Mouse (Mus musculus) hindbrain, embryonic 16.5 days (tissue): Measurements from ENCODE around the gene Tbxa2r. TPM values are rescaled to one million over a fixed set of nuclear protein-coding genes. Genes with fewer than 3 reads are reported as not detected.

ENCODE experiments used
- ATAC-seq: fragments of 200-750 bp; cut with Nextera tagmentation; 2 replicates; pipeline ENCODE4 v1.8.0; 2017; ENCODE audit warnings: moderate TSS enrichment, moderate library complexity
- H3K27ac ChIP-seq: fragments of 300-500 bp; sonication (generic); 2 replicates; pipeline ENCODE4 v1.5.1; 2014; ENCODE audit warnings: low read depth, mild to moderate bottlenecking, control low read depth, low read length, moderate library complexity
- H3K27me3 ChIP-seq: fragments of 300-500 bp; sonication (generic); replicated peaks from 2 replicates; pipeline ENCODE4 v1.6.1; 2014; ENCODE audit warnings: low read length; ENCODE audit not compliant: control insufficient read depth, insufficient read depth
- H3K36me3 ChIP-seq: fragments of 300-500 bp; sonication (generic); 2 replicates; pipeline ENCODE4 v1.6.1; 2014; ENCODE audit warnings: mild to moderate bottlenecking, low read length, moderate library complexity, mixed read lengths; ENCODE audit not compliant: control insufficient read depth, insufficient read depth
- H3K4me1 ChIP-seq: fragments of 300-500 bp; sonication (generic); 2 replicates; pipeline ENCODE4 v1.6.1; 2014; ENCODE audit warnings: low read depth, low read length; ENCODE audit not compliant: control insufficient read depth, insufficient read depth
- H3K4me2 ChIP-seq: fragments of 300-500 bp; sonication (generic); 2 replicates; pipeline ENCODE4 v1.6.1; 2014; ENCODE audit warnings: mild to moderate bottlenecking, low read length, control low read depth, moderate library complexity
- H3K4me3 ChIP-seq: fragments of 300-500 bp; sonication (generic); 2 replicates; pipeline ENCODE4 v1.5.1; 2014; ENCODE audit warnings: mild to moderate bottlenecking, low read length, control low read depth, moderate library complexity
- H3K9ac ChIP-seq: fragments of 300-500 bp; sonication (generic); 2 replicates; pipeline ENCODE4 v1.6.1; 2014; ENCODE audit warnings: low read depth, mild to moderate bottlenecking, control low read depth, low read length, moderate library complexity
- H3K9me3 ChIP-seq: fragments of 300-500 bp; sonication (generic); 2 replicates; pipeline ENCODE4 v1.6.1; 2014; ENCODE audit warnings: mild to moderate bottlenecking, low read length, moderate library complexity; ENCODE audit not compliant: control insufficient read depth
- WGBS: fragments of 180-500 bp; shearing (Covaris S2); extraction: QIAGEN DNeasy Blood & Tissue Kit; methylation state at CpG from one replicate; pipeline ENCODE4 v1.1.7; 2014; 5-methylcytosine and 5-hydroxymethylcytosine counted together
- polyA plus RNA-seq: library from polyadenylated mRNA; unstranded; fragments of >200 nt; fragmentation: Nextera tagmentation; extraction: Ambion mirVana; gene quantifications from 2 replicates; pipeline ENCODE4 v1.2.1, GENCODE M21; 2015

The Tbxa2r gene
- polyA plus RNA-seq, 1 experiment from 2014 or later: 5.4 TPM

GRCm38 (mm10) chr10:81317273-81317672, 11.3 kb upstream of the Tbxa2r start:
- H3K9ac ChIP-seq: no peak overlapping the region
- H3K4me2 ChIP-seq: peak overlapping the region; percentile 2; the same call in 1 of the 2 replicates
- H3K27me3 ChIP-seq: no peaks in the 10 kb centered on the region
- peaks cover 19% of the 10 kb centered on the region for H3K4me1 ChIP-seq
- H3K27ac ChIP-seq: no peak overlapping the region
- no peak for ATAC-seq
- no peak overlapping the region for H3K4me3 ChIP-seq
- WGBS: 18% methylated on average over 20 of the region's 20 CpGs
- no peaks in the 10 kb centered on the region for H3K9me3 ChIP-seq
- peaks cover 45% of the 10 kb centered on the region for H3K36me3 ChIP-seq

GRCm38 (mm10) chr10:81318589-81319329, 9.8 kb upstream of the Tbxa2r start:
- H3K4me2 ChIP-seq: no peak overlapping the region; the same call in 1 of the 2 replicates
- no peak for ATAC-seq
- H3K4me1 ChIP-seq: peaks cover 22% of the 10 kb centered on the region
- 89% methylated on average over 13 of the region's 13 CpGs for WGBS
- no peaks in the 10 kb centered on the region for H3K27me3 ChIP-seq
- H3K4me3 ChIP-seq: no peak overlapping the region
- H3K9ac ChIP-seq: no peak overlapping the region; the same call in none of the 2 replicates
- no peaks in the 10 kb centered on the region for H3K9me3 ChIP-seq
- no peak overlapping the region for H3K27ac ChIP-seq
- peaks cover 47% of the 10 kb centered on the region for H3K36me3 ChIP-seq

- Histone ChIP-seq H3K27me3 (no peaks in the 10 kb centered on the region), H3K4me1 (peaks cover 22% of the 10 kb centered on the region), H3K4me3 (peak overlapping the region; percentile 94), H3K9ac (peak overlapping the region; percentile 51; the same call in 1 of the 2 replicates), H3K4me2 (peak overlapping the region; percentile 65), H3K36me3 (peaks cover 48% of the 10 kb centered on the region), H3K27ac (peak overlapping the region; percentile 93), H3K9me3 (no peaks in the 10 kb centered on the region)
- ATAC-seq: no peak
- WGBS: 38% methylated on average over 8 of the region's 8 CpGs
These were observed 9.2 kb upstream of the Tbxa2r start for GRCm38 (mm10) chr10:81319330-81319699.

GRCm38 (mm10) chr10:81319741-81320549, 8.6 kb upstream of the Tbxa2r start:
- Histone ChIP-seq H3K9ac (peak overlapping the region; percentile 51), H3K4me2 (peak overlapping the region; percentile 65), H3K4me3 (peak overlapping the region; percentile 94), H3K4me1 (peaks cover 22% of the 10 kb centered on the region), H3K27me3 (no peaks in the 10 kb centered on the region), H3K27ac (peak overlapping the region; percentile 93), H3K36me3 (peaks cover 48% of the 10 kb centered on the region), H3K9me3 (no peaks in the 10 kb centered on the region)
- 1% methylated on average over 38 of the region's 38 CpGs for WGBS
- ATAC-seq: peak; percentile 2

GRCm38 (mm10) chr10:81320550-81321347, 7.8 kb upstream of the Tbxa2r start, which contains the start of gene Cactin:
Gene Cactin (plus strand): TSS chr10:81321103.
- under 1% methylated on average over 64 of the region's 68 CpGs for WGBS
- H3K36me3 ChIP-seq: peaks cover 54% of the 10 kb centered on the region

GRCm38 (mm10) chr10:81321436-81321835, 7.1 kb upstream of the Tbxa2r start:
- H3K9me3 ChIP-seq: no peaks in the 10 kb centered on the region
- peaks cover 22% of the 10 kb centered on the region for H3K4me1 ChIP-seq
- WGBS: 3% methylated on average over 17 of the region's 20 CpGs
- no peak for ATAC-seq
- peak overlapping the region; percentile 90 for H3K4me2 ChIP-seq
- no peaks in the 10 kb centered on the region for H3K27me3 ChIP-seq
- peaks cover 54% of the 10 kb centered on the region for H3K36me3 ChIP-seq
- peak overlapping the region; percentile 94 for H3K4me3 ChIP-seq
- H3K9ac ChIP-seq: peak overlapping the region; percentile 89
- H3K27ac ChIP-seq: peak overlapping the region; percentile 93

More at GRCm38 (mm10) chr10:81320550-81321347, 7.8 kb upstream of the Tbxa2r start, which contains the start of gene Cactin:
- peak; percentile 95 for ATAC-seq
- Histone ChIP-seq H3K27ac (peak within 1 kb of the TSS; percentile 93), H3K4me3 (peak within 1 kb of the TSS; percentile 94), H3K9me3 (no peaks in the 10 kb centered on the region), H3K27me3 (no peaks in the 10 kb centered on the region), H3K4me2 (peak within 1 kb of the TSS; percentile 90), H3K9ac (peak within 1 kb of the TSS; percentile 89), H3K4me1 (peaks cover 22% of the 10 kb centered on the region)

- no peak overlapping the region for H3K27ac ChIP-seq
- H3K4me1 ChIP-seq: peaks cover 22% of the 10 kb centered on the region
- no peak overlapping the region for H3K4me2 ChIP-seq
- H3K27me3 ChIP-seq: no peaks in the 10 kb centered on the region
- H3K9ac ChIP-seq: no peak overlapping the region
- no peaks in the 10 kb centered on the region for H3K9me3 ChIP-seq
- no peak for ATAC-seq
- peaks cover 56% of the 10 kb centered on the region for H3K36me3 ChIP-seq
- WGBS: 92% methylated on average over 27 of the region's 27 CpGs
- no peak overlapping the region for H3K4me3 ChIP-seq
These were observed 6.1 kb upstream of the Tbxa2r start for GRCm38 (mm10) chr10:81322444-81322843.

GRCm38 (mm10) chr10:81323141-81323775, 5.3 kb upstream of the Tbxa2r start:
- Histone ChIP-seq H3K9ac (no peak overlapping the region), H3K27ac (no peak overlapping the region), H3K4me1 (peaks cover 22% of the 10 kb centered on the region), H3K36me3 (peaks cover 50% of the 10 kb centered on the region), H3K27me3 (no peaks in the 10 kb centered on the region), H3K4me3 (no peak overlapping the region), H3K4me2 (no peak overlapping the region), H3K9me3 (no peaks in the 10 kb centered on the region)
- no peak for ATAC-seq
- 96% methylated on average over 23 of the region's 23 CpGs for WGBS
